ENCODE assay signal across 7 mouse cellular contexts in genomic region chr12:116047440-116048377, GRCm38 (mm10). TPM values are rescaled to one million over a fixed set of nuclear protein-coding genes. Genes with fewer than 3 reads are reported as not detected.
DNase-seq lines count a peak whose midpoint lies in the region; ATAC-seq lines count a peak whose summit lies in the region.

Gene Zfp386, plus strand, starts transcription at chr12:116047724.

- peak; percentile 99 for ATAC-seq in embryonic facial prominence, embryonic 11.5 days (replicated peaks; ENCODE audit: insufficient number of reproducible peaks, low FRiP score, low TSS enrichment, low read depth)
- peak; percentile 96 for ATAC-seq in granulocyte monocyte progenitor cell, adult 5-6 weeks (replicated peaks; ENCODE audit: poor library complexity, severe bottlenecking)
- peak; percentile 99 for ATAC-seq in midbrain, embryonic 13.5 days

- H3K36me3 ChIP-seq in embryonic facial prominence, embryonic 11.5 days (replicated peaks; ENCODE audit: control insufficient read depth, insufficient read depth, low read depth, low read length): no peaks in the 10 kb centered on the region
- peaks cover 36% of the 10 kb centered on the region for H3K36me3 ChIP-seq in limb, embryonic 10.5 days
- peaks cover 32% of the 10 kb centered on the region for H3K36me3 ChIP-seq in midbrain, embryonic 13.5 days

- H3K9ac ChIP-seq in embryonic facial prominence, embryonic 11.5 days (replicated peaks; ENCODE audit: low read length): peak within 1 kb of the TSS; percentile 76
- H3K9ac ChIP-seq in midbrain, embryonic 13.5 days (replicated peaks): peak within 1 kb of the TSS; percentile 86

- H3K27ac ChIP-seq in embryonic facial prominence, embryonic 11.5 days (replicated peaks; ENCODE audit: low read depth, low read length): peak within 1 kb of the TSS; percentile 74
- peak within 1 kb of the TSS; percentile 98 for H3K27ac ChIP-seq in limb, embryonic 10.5 days
- H3K27ac ChIP-seq in midbrain, embryonic 13.5 days: peak within 1 kb of the TSS; percentile 96

- no peaks in the 10 kb centered on the region for H3K9me3 ChIP-seq in embryonic facial prominence, embryonic 11.5 days (replicated peaks; ENCODE audit: control insufficient read depth, low read length)
- H3K9me3 ChIP-seq in limb, embryonic 10.5 days (replicated peaks): no peaks in the 10 kb centered on the region
- H3K9me3 ChIP-seq in midbrain, embryonic 13.5 days: no peaks in the 10 kb centered on the region

- H3K27me3 ChIP-seq in embryonic facial prominence, embryonic 11.5 days (ENCODE audit: control insufficient read depth, insufficient read depth, low read length): no peaks in the 10 kb centered on the region
- no peaks in the 10 kb centered on the region for H3K27me3 ChIP-seq in limb, embryonic 10.5 days (ENCODE audit: low read depth, poor library complexity, severe bottlenecking)
- H3K27me3 ChIP-seq in midbrain, embryonic 13.5 days: no peaks in the 10 kb centered on the region

- WGBS in embryonic facial prominence, embryonic 11.5 days: 1% methylated on average over 55 of the region's 55 CpGs
- 2% methylated on average over 55 of the region's 55 CpGs for WGBS in limb, embryonic 10.5 days
- 1% methylated on average over 55 of the region's 55 CpGs for WGBS in midbrain, embryonic 13.5 days

- peak within 1 kb of the TSS; percentile 62 for H3K4me3 ChIP-seq in embryonic facial prominence, embryonic 11.5 days (ENCODE audit: low read depth, low read length)
- H3K4me3 ChIP-seq in limb, embryonic 10.5 days: peak within 1 kb of the TSS; percentile 89
- H3K4me3 ChIP-seq in midbrain, embryonic 13.5 days (replicated peaks): peak within 1 kb of the TSS; percentile 65

- peaks cover 3% of the 10 kb centered on the region; the same call in 1 of the 2 replicates for H3K4me1 ChIP-seq in embryonic facial prominence, embryonic 11.5 days (ENCODE audit: control insufficient read depth, insufficient read depth, low read length)
- H3K4me1 ChIP-seq in limb, embryonic 10.5 days: peaks cover 17% of the 10 kb centered on the region
- peaks cover 22% of the 10 kb centered on the region for H3K4me1 ChIP-seq in midbrain, embryonic 13.5 days (replicated peaks)

- peak within 1 kb of the TSS; percentile 67 for H3K4me2 ChIP-seq in embryonic facial prominence, embryonic 11.5 days (ENCODE audit: low read depth, low read length)
- H3K4me2 ChIP-seq in midbrain, embryonic 13.5 days (replicated peaks): peak within 1 kb of the TSS; percentile 84

- peak; percentile 99 for DNase-seq in adrenal gland, postnatal 14 days
- peak; percentile 99 for DNase-seq in embryonic facial prominence, embryonic 11.5 days (ENCODE audit: low spot score)
- DNase-seq in kidney, adult 11 months: peak; percentile 97
- peak; percentile 93 for DNase-seq in limb, embryonic 10.5 days (ENCODE audit: low spot score)
- peak; percentile 84 for DNase-seq in spleen, adult 12 weeks (ENCODE audit: low spot score)

RNA-seq across cellular contexts. Expression of gene Zfp386, which starts in this region (rescaled TPM):
- 33.8 and 43.3 TPM in 2 replicates for total RNA-seq in adrenal gland, postnatal 14 days (2021)
- 70.8 and 80.2 TPM in 2 replicates for polyA plus RNA-seq in embryonic facial prominence, embryonic 11.5 days (2014; fragmentation: Nextera tagmentation; extraction: Ambion mirVana)
- total RNA-seq in granulocyte monocyte progenitor cell, adult 5-6 weeks (2014; fragmentation: Nextera tagmentation): 43.7 and 51.2 TPM in 2 replicates
- 38.3 and 48.6 TPM in 2 replicates for total RNA-seq in granulocyte monocyte progenitor cell, adult 5-6 weeks (2017)
- 51.6 and 59.9 TPM in 2 replicates for polyA plus RNA-seq in limb, embryonic 10.5 days (2016; fragmentation: Nextera tagmentation; extraction: Ambion mirVana)
- polyA plus RNA-seq in midbrain, embryonic 13.5 days (2015; fragmentation: Nextera tagmentation; extraction: Ambion mirVana): 66.5 and 71.3 TPM in 2 replicates

Comparison
In these comparisons a context has a peak if more than half of its experiments do, and no peak if none do; other contexts are left out.
1. Peak in every context shown above with its lines: DNase-seq, ATAC-seq, H3K4me3 ChIP-seq and H3K27ac ChIP-seq.